In the genomic region with DNA sequence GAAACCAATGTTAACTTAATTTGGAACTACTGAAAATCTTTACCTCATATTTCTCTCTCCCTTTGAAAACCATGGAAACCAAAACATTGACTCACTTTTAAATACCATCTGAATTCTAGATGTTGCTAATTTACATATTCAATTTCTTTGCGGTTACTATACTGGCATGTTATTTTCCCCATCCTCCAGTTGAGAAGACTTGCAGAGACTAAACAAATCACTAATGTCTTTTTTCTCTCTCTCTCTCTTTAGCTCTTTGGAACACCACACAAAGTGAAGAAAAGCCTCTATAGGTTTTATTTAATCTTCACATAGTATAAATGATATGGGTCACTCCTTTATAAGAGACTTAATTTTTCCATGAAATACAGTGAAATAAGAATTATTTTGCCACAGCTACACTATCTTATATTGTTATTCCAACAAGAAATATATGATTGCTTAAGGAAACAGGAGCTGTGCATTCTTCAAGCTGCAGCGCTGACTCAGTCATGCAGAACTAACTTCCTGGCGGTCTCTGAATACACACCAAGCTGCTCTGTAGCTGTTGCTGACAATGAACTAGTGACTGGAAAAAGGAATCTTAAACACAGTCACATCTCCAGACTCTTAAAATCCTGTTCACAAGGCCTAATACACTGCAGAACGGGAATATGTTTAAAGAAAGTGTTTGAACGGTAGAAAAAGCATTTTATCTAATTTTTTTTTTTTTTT, we compare ENCODE assay signal across 11 mouse cellular contexts.
DNase-seq lines count a peak whose midpoint lies in the region; ATAC-seq and TF ChIP-seq lines count a peak whose summit lies in the region.
"Had no signal": no experiment of that assay in that cellular context is flagged by ENCODE, and none has a peak within 500 bp of the region (broad histone marks: within the 10 kb centered on the region; RNA-seq: fewer than 3 reads in every experiment).

No protein-coding gene starts in this region.

- DNase-seq in cerebellum, postnatal 10 days = peak; percentile 88 to 89
- no peak for DNase-seq in cerebellum, adult 8-10 months
- DNase-seq in embryo, embryonic 10.5 days (ENCODE audit: low spot score) = peak; percentile 74
- peak; percentile 39 for DNase-seq in hindbrain, embryonic 10.5 days (ENCODE audit: low spot score)
- DNase-seq in midbrain, postnatal 0 days (ENCODE audit: low spot score) = peak; percentile 85
- no peak for DNase-seq in urinary bladder, postnatal 25 days (ENCODE audit: low spot score)
- no peak for DNase-seq in thymus, postnatal 36 days
- DNase-seq in B cell, adult 2 months = no peak
- DNase-seq: gastrocnemius, postnatal 25 days had no signal

- TF ChIP-seq CTCF in midbrain, postnatal 0 days (IDR thresholded peaks at IDR 0.05) = no peak

- H3K27me3 ChIP-seq in hindbrain, embryonic 10.5 days (ENCODE audit: insufficient read depth, poor library complexity, severe bottlenecking) = no peaks in the 10 kb centered on the region
- H3K27me3 ChIP-seq in midbrain, postnatal 0 days (ENCODE audit: insufficient read depth, low read length) = no peaks in the 10 kb centered on the region
- H3K27me3 ChIP-seq: embryonic facial prominence, embryonic 12.5 days had no signal

- H3K4me2 ChIP-seq in midbrain, postnatal 0 days (ENCODE audit: low read depth, low read length, poor library complexity, severe bottlenecking) = no peak overlapping the region
- H3K4me2 ChIP-seq: embryonic facial prominence, embryonic 12.5 days had no signal

- 0 out of 2 replicates have a peak, but pooled peaks cover 4% of the 10 kb centered on the region for H3K4me1 ChIP-seq in hindbrain, embryonic 10.5 days (replicated peaks)
- H3K4me1 ChIP-seq in midbrain, postnatal 0 days (ENCODE audit: insufficient read depth, low read length) = no peaks in the 10 kb centered on the region
- H3K4me1 ChIP-seq: embryonic facial prominence, embryonic 12.5 days had no signal

- H3K9ac ChIP-seq in midbrain, postnatal 0 days (replicated peaks; ENCODE audit: low read length, poor library complexity, severe bottlenecking) = no peak overlapping the region
- H3K9ac ChIP-seq: embryonic facial prominence, embryonic 12.5 days; liver, embryonic 14.5 days had no signal

- ATAC-seq in midbrain, postnatal 0 days (ENCODE audit: low FRiP score) = peak; percentile 47; the same call in 1 of the 2 replicates

- H3K4me3 ChIP-seq in hindbrain, embryonic 10.5 days = no peak overlapping the region
- H3K4me3 ChIP-seq in midbrain, postnatal 0 days (ENCODE audit: low read depth, low read length) = no peak overlapping the region
- H3K4me3 ChIP-seq: embryonic facial prominence, embryonic 12.5 days had no signal

- H3K9me3 ChIP-seq in hindbrain, embryonic 10.5 days = no peaks in the 10 kb centered on the region
- no peaks in the 10 kb centered on the region for H3K9me3 ChIP-seq in midbrain, postnatal 0 days (ENCODE audit: low read length)
- H3K9me3 ChIP-seq: embryonic facial prominence, embryonic 12.5 days had no signal

- no peaks in the 10 kb centered on the region for H3K36me3 ChIP-seq in hindbrain, embryonic 10.5 days
- H3K36me3 ChIP-seq in midbrain, postnatal 0 days (ENCODE audit: insufficient read depth, low read length) = no peaks in the 10 kb centered on the region
- H3K36me3 ChIP-seq: embryonic facial prominence, embryonic 12.5 days had no signal

- 48% methylated on average over 5 of the region's 5 CpGs for WGBS in hindbrain, embryonic 10.5 days
- WGBS in midbrain, postnatal 0 days = 22% methylated on average over 5 of the region's 5 CpGs

- peak overlapping the region; percentile 72; the same call in 1 of the 2 replicates for H3K27ac ChIP-seq in hindbrain, embryonic 10.5 days
- H3K27ac ChIP-seq in midbrain, postnatal 0 days (ENCODE audit: low read depth, low read length) = no peak overlapping the region
- H3K27ac ChIP-seq: embryonic facial prominence, embryonic 12.5 days; liver, embryonic 14.5 days had no signal

Comparison
In these comparisons a context has a peak if more than half of its experiments do, and no peak if none do; other contexts are left out.
1. DNase-seq: peak in cerebellum, postnatal 10 days (2 of 2), embryo, embryonic 10.5 days (single experiment), hindbrain, embryonic 10.5 days (single experiment) and midbrain, postnatal 0 days (single experiment); none in cerebellum, adult 8-10 months (single experiment), urinary bladder, postnatal 25 days (single experiment), thymus, postnatal 36 days (0 of 2) and B cell, adult 2 months (0 of 2).